Comparison of ENCODE assay signal across 11 mouse cellular contexts in genomic region chr1:171375646-171376097, GRCm38 (mm10). TPM values are rescaled to one million over a fixed set of nuclear protein-coding genes. Genes with fewer than 3 reads are reported as not detected.
DNase-seq lines count a peak whose midpoint lies in the region; ATAC-seq and TF ChIP-seq lines count a peak whose summit lies in the region.
"Had no signal": no experiment of that assay in that cellular context is flagged by ENCODE, and none has a peak within 500 bp of the region (broad histone marks: within the 10 kb centered on the region; RNA-seq: fewer than 3 reads in every experiment).

No protein-coding gene starts in this region.

- no peaks in the 10 kb centered on the region for H3K9me3 ChIP-seq in kidney, embryonic 14.5 days (ENCODE audit: control insufficient read depth, low read length)
- no peaks in the 10 kb centered on the region for H3K9me3 ChIP-seq in stomach, embryonic 15.5 days

- H3K36me3 ChIP-seq in kidney, embryonic 14.5 days (ENCODE audit: control insufficient read depth, insufficient read depth, low read length): no peaks in the 10 kb centered on the region
- H3K36me3 ChIP-seq in stomach, embryonic 15.5 days: no peaks in the 10 kb centered on the region

- no peak overlapping the region for H3K4me3 ChIP-seq in kidney, embryonic 14.5 days (ENCODE audit: low read length)
- no peak overlapping the region for H3K4me3 ChIP-seq in stomach, embryonic 15.5 days (replicated peaks)
- H3K4me3 ChIP-seq in layer of hippocampus, adult 2 months: no peak overlapping the region

- peaks cover 15% of the 10 kb centered on the region; the same call in 1 of the 2 replicates for H3K4me1 ChIP-seq in kidney, embryonic 14.5 days (ENCODE audit: control insufficient read depth, insufficient read depth, low read length)
- H3K4me1 ChIP-seq in stomach, embryonic 15.5 days: peaks cover 25% of the 10 kb centered on the region

- no peak overlapping the region for H3K9ac ChIP-seq in kidney, embryonic 14.5 days (ENCODE audit: low read depth, low read length)
- H3K9ac ChIP-seq in stomach, embryonic 15.5 days: no peak overlapping the region

- DNase-seq in kidney, adult 11 months: no peak
- DNase-seq in NIH3T3 (ENCODE audit: low read depth): peak; percentile 73
- peak; percentile 89 to 93 for DNase-seq in lung, adult 18-20 months
- no peak for DNase-seq in layer of hippocampus, adult 2 months (ENCODE audit: low spot score in 2 of 2)
- no peak for DNase-seq in ovary, postnatal 10 days (ENCODE audit: low spot score)
- DNase-seq: adrenal gland, adult 8-10 months; layer of hippocampus, adult 9-11 months; midbrain, embryonic 14.5 days had no signal

- H3K27me3 ChIP-seq in kidney, embryonic 14.5 days (ENCODE audit: control insufficient read depth, insufficient read depth, low read length): peaks cover 3% of the 10 kb centered on the region; the same call in 1 of the 2 replicates
- H3K27me3 ChIP-seq in stomach, embryonic 15.5 days (replicated peaks): no peaks in the 10 kb centered on the region

- no peak overlapping the region for H3K4me2 ChIP-seq in kidney, embryonic 14.5 days (replicated peaks; ENCODE audit: low read depth, low read length)
- H3K4me2 ChIP-seq in stomach, embryonic 15.5 days: peak overlapping the region; percentile 4; the same call in 1 of the 2 replicates

- TF ChIP-seq CTCF in layer of hippocampus, adult 2 months (conservative IDR thresholded peaks at IDR 0.05): no peak

- WGBS in kidney, embryonic 14.5 days: 41% methylated on average over 9 of the region's 9 CpGs
- 47% methylated on average over 9 of the region's 9 CpGs for WGBS in stomach, embryonic 15.5 days

- 0 out of 2 replicates have a peak, but pooled peaks have one; percentile 37 for ATAC-seq in kidney, embryonic 14.5 days (ENCODE audit: low FRiP score, low TSS enrichment)
- peak; percentile 86 for ATAC-seq in stomach, embryonic 15.5 days (ENCODE audit: insufficient read depth, low FRiP score, low read depth)
- ATAC-seq in monocyte, adult 5-6 weeks (replicated peaks; ENCODE audit: insufficient number of reproducible peaks, low FRiP score, low TSS enrichment, poor library complexity, severe bottlenecking): no peak

- no peak overlapping the region for H3K27ac ChIP-seq in kidney, embryonic 14.5 days (ENCODE audit: low read depth, low read length)
- peak overlapping the region; percentile 63 for H3K27ac ChIP-seq in stomach, embryonic 15.5 days
- H3K27ac ChIP-seq in layer of hippocampus, adult 2 months: no peak overlapping the region

RNA-seq across cellular contexts. Expression of gene Nectin4, which starts 5.8 kb away (rescaled TPM):
- polyA plus RNA-seq in kidney, embryonic 14.5 days (2014; fragmentation: Nextera tagmentation; extraction: Ambion mirVana): 1.0 and 2.6 TPM in 2 replicates
- 19.3 and 26.5 TPM in 2 replicates for polyA plus RNA-seq in stomach, embryonic 15.5 days (2015; fragmentation: Nextera tagmentation; extraction: Ambion mirVana)
- 2.0 to 3.9 TPM (median 2.5 TPM) in 3 replicates for total RNA-seq in monocyte, adult 5-6 weeks (2017)
- total RNA-seq in layer of hippocampus, adult 2 months (2021): 1 to 10 TPM; 5.1 to 6.1 TPM

RNA-seq across cellular contexts. Expression of gene Arhgap30, which starts 13.1 kb away (rescaled TPM):
- 0.69 and 0.81 TPM in 2 replicates for polyA plus RNA-seq in kidney, embryonic 14.5 days (2014; fragmentation: Nextera tagmentation; extraction: Ambion mirVana)
- polyA plus RNA-seq in stomach, embryonic 15.5 days (2015; fragmentation: Nextera tagmentation; extraction: Ambion mirVana): 2.9 and 3.0 TPM in 2 replicates
- total RNA-seq in monocyte, adult 5-6 weeks (2017): 328 to 413 TPM (median 376 TPM) in 3 replicates
- total RNA-seq in layer of hippocampus, adult 2 months (2021): 1 to 10 TPM; 1.9 to 2.2 TPM

RNA-seq across cellular contexts. Expression of gene Klhdc9, which starts 15.1 kb away (rescaled TPM):
- polyA plus RNA-seq in kidney, embryonic 14.5 days (2014; fragmentation: Nextera tagmentation; extraction: Ambion mirVana): 2.2 and 2.4 TPM in 2 replicates
- 1.0 and 1.8 TPM in 2 replicates for polyA plus RNA-seq in stomach, embryonic 15.5 days (2015; fragmentation: Nextera tagmentation; extraction: Ambion mirVana)
- total RNA-seq in monocyte, adult 5-6 weeks (2017): not detected in 3 replicates
- total RNA-seq in layer of hippocampus, adult 2 months (2021): 1 to 10 TPM; 7.7 to 8.7 TPM

RNA-seq across cellular contexts. Expression of gene Pfdn2, which starts 30.2 kb away (rescaled TPM):
- polyA plus RNA-seq in kidney, embryonic 14.5 days (2014; fragmentation: Nextera tagmentation; extraction: Ambion mirVana): 53.7 and 103 TPM in 2 replicates
- 97.2 and 99.5 TPM in 2 replicates for polyA plus RNA-seq in stomach, embryonic 15.5 days (2015; fragmentation: Nextera tagmentation; extraction: Ambion mirVana)
- 26.8 to 86.9 TPM (median 34.0 TPM) in 3 replicates for total RNA-seq in monocyte, adult 5-6 weeks (2017)
- 100 to 1,000 TPM; 154 to 163 TPM for total RNA-seq in layer of hippocampus, adult 2 months (2021)

RNA-seq across cellular contexts. Expression of gene Nit1, which starts 30.2 kb away (rescaled TPM):
- 33.7 and 34.5 TPM in 2 replicates for polyA plus RNA-seq in kidney, embryonic 14.5 days (2014; fragmentation: Nextera tagmentation; extraction: Ambion mirVana)
- 42.0 and 46.4 TPM in 2 replicates for polyA plus RNA-seq in stomach, embryonic 15.5 days (2015; fragmentation: Nextera tagmentation; extraction: Ambion mirVana)
- total RNA-seq in monocyte, adult 5-6 weeks (2017): 35.1 to 41.2 TPM (median 36.1 TPM) in 3 replicates
- total RNA-seq in layer of hippocampus, adult 2 months (2021): 10 to 100 TPM; 42.8 to 45.9 TPM

Comparison
In these comparisons a context has a peak if more than half of its experiments do, and no peak if none do; other contexts are left out.
1. DNase-seq: peak in NIH3T3 (single experiment) and lung, adult 18-20 months (2 of 2); none in kidney, adult 11 months (single experiment), layer of hippocampus, adult 2 months (0 of 2) and ovary, postnatal 10 days (single experiment).
2. RNA of gene Arhgap30, which starts 13.1 kb away (total RNA-seq): 328 to 413 TPM in monocyte, adult 5-6 weeks; 1.9 to 2.2 TPM in layer of hippocampus, adult 2 months; every median in the first group is over 100 times any median in the second.